Mouse (Mus musculus) heart, adult 2 months (tissue): Measurements from ENCODE around the gene Gm28041. TPM values are rescaled to one million over a fixed set of nuclear protein-coding genes. Genes with fewer than 3 reads are reported as not detected.
A peak's percentile ranks its signal among the peaks of the same experiment; 100 is the strongest.
"Not testable (repeated sequence)": the region's sequence is repeated elsewhere in the genome, so short reads cannot be mapped to it uniquely, and the experiment has no call there.

Source experiments
- DNase-seq, 2 experiments: peaks; one replicate each; pipeline ENCODE4 v3.0.0; 2021
- H3K27ac ChIP-seq: fragments of 200-600 bp; 2 replicates; pipeline ENCODE4 v1.8.1; 2022
- H3K27me3 ChIP-seq: fragments of 200-500 bp; 2 replicates; pipeline ENCODE4 v1.6.1; 2012; ENCODE audit warnings: mild to moderate bottlenecking, low read length, inconsistent platforms, mixed read lengths; ENCODE audit not compliant: control insufficient read depth, insufficient read depth
- H3K36me3 ChIP-seq: fragments of 200-500 bp; 2 replicates; pipeline ENCODE4 v1.6.1; 2012; ENCODE audit warnings: low read length, inconsistent platforms; ENCODE audit not compliant: control insufficient read depth, insufficient read depth
- H3K4me1 ChIP-seq: fragments of 200-500 bp; 2 replicates; pipeline ENCODE4 v1.6.1; 2011; ENCODE audit warnings: low read length; ENCODE audit not compliant: control insufficient read depth, insufficient read depth
- H3K4me3 ChIP-seq: fragments of 200-600 bp; 2 replicates; pipeline ENCODE4 v1.8.1; 2022
- H3K79me2 ChIP-seq: fragments of 200-500 bp; replicated peaks from 2 replicates; pipeline ENCODE4 v1.6.1; 2012; ENCODE audit warnings: mild to moderate bottlenecking, inconsistent platforms, low read length, moderate library complexity, mixed read lengths; ENCODE audit not compliant: control insufficient read depth, insufficient read depth
- H3K9ac ChIP-seq: fragments of 200-500 bp; 2 replicates; pipeline ENCODE4 v1.6.1; 2012; ENCODE audit warnings: low read depth, mild to moderate bottlenecking, control low read depth, inconsistent platforms, low read length, mixed read lengths
- CTCF ChIP-seq: fragments of 200-600 bp; IDR thresholded peaks from 2 replicates; pipeline ENCODE4 v1.8.1; 2022; ENCODE audit warnings: antibody characterized with exemption, mild to moderate bottlenecking, moderate library complexity
- EP300 ChIP-seq: fragments of 200-500 bp; IDR thresholded peaks from 2 replicates; pipeline ENCODE4 v1.6.1; 2011; ENCODE audit warnings: low read depth, low read length, control low read depth; ENCODE audit not compliant: insufficient read depth
- POLR2A ChIP-seq: fragments of 200-500 bp; IDR thresholded peaks from 2 replicates; pipeline ENCODE4 v1.6.1; 2011; ENCODE audit warnings: mild to moderate bottlenecking, low read depth, low read length, control low read depth; ENCODE audit not compliant: insufficient read depth
- WGBS: fragments of 180-500 bp; shearing (Covaris S2); methylation state at CpG from one replicate; pipeline ENCODE4 v1.1.7; 2018; 5-methylcytosine and 5-hydroxymethylcytosine counted together
- intact Hi-C: fragments of 180-260 bp; cut with DNase I; formaldehyde crosslinking; loops from one replicate; pipeline ENCODE4 v1.15.1; 2025
- polyA plus RNA-seq: library from polyadenylated mRNA; depleted of rRNA; stranded (reverse); fragments of >200 nt; gene quantifications from 2 replicates; pipeline ENCODE4 v1.2.3, GENCODE M21; 2012
- total RNA-seq, 2 experiments: library from RNA; stranded (reverse); gene quantifications; 2 replicates each; pipeline ENCODE4 v1.2.3; 2021

Gene Gm28041
- total and polyA plus RNA-seq, 3 experiments = 1.4 to 1.7 TPM; not detected in 1

DNA sequence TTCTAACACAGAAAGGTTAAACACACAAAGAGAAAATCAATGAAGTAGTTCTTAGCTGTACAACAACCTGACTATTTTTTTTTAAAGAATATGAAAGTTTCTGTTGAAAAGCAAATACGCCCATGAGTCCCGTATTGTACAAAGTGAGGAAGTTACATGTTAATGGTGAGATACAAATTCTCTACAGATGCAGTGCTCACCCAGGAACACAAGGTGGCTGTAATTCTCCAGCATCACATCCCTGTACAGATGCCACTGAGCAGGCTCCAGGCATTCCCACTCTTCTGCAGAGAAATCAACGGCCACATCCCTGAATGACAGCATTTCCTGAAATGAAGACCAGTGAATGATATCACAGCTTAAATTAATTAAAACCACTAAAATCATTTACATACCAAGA, 38.1 kb upstream of the Gm28041 start:
- WGBS = 45% methylated on average over 3 of the region's 3 CpGs
- intact Hi-C loops, H3K27ac ChIP-seq: not testable (repeated sequence)

DNA sequence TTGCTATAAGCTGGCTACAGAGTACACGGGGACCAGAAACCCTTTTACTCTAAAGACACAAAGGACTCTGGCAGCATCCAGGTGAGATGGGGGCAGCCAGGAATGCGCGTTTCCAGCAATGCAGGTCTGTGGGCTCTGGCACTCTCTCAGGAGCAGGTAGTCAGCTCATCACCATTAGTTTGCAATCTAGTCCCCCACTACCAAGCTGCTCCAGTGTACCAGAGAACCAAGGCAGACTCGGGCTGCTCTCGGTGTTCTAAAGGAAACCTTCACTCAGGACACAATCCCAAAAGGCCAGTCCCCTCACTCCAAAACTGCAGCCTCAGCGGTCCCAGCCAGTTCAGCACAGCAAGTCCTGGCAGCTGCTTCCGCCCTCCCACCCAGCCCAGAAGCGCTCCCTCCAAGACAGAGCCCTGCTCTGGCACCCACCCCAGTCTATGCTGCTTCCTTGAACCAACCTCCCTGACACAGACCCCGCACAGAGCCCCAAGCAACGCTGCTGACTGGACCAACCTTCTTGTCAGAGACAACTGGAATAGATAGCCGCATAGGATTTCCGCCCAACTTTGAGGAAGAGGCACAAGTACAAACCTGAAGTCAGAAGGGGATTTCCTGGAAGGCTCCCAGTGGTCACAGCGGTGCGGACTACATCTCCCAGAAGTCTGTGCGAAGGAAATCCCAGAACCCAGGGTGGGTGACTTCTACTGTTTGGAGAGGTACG, 23.8 kb upstream of the Gm28041 start, which contains the start of gene Zfp429:
TSS of gene Zfp429 (minus strand) at position 637 of the 721 bp plus-strand sequence.
- intact Hi-C loops = loop anchor here (5.0 kb wide), 2 partner anchors 207 to 227 kb away; partner anchors contain the start of genes Rsl1 and Zfp455
- Histone ChIP-seq H3K4me3 (peak within 1 kb of the TSS; percentile 57), H3K9ac (peak within 1 kb of the TSS; percentile 95), H3K27ac (peak within 1 kb of the TSS; percentile 49)
- H3K36me3 ChIP-seq, H3K27me3 ChIP-seq, H3K79me2 ChIP-seq, H3K4me1 ChIP-seq: not testable (repeated sequence)
- 3% methylated on average over 16 of the region's 16 CpGs for WGBS
- DNase-seq = peak; percentile 79 to 84
- TF ChIP-seq EP300 = 0 out of 2 replicates have a peak, but pooled peaks have one; percentile 20

More for the DNA sequence above, 38.1 kb upstream of the Gm28041 start:
- not testable (repeated sequence) for DNase-seq, H3K79me2 ChIP-seq, H3K9ac ChIP-seq, H3K36me3 ChIP-seq, H3K4me1 ChIP-seq, H3K27me3 ChIP-seq, H3K4me3 ChIP-seq
- TF ChIP-seq CTCF = peak; percentile 43

DNA sequence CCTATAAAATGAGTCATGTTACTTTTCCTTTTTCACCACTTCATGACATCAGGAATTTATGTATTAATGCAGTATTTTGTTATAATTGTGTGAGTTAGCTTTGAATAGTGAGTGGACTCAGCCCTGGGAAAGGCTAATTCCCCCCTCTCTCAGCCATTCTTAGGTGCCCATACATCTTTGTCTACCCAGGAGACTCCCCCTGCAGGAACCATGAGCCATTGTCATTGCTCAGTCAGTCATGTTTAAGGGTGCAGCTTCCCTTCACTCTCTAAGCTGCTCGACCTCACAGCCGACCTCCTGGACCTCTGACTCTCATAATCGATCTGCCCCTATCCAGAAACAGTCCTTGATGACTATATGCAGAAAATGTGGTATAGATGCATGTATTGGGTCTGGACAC, 722 bp upstream of the Gm28041 start:
- intact Hi-C loops = loop anchor here (2.0 to 10.0 kb wide), 2 partner anchors 15 to 441 kb away; partner anchors contain the start of genes Gm28044 and Zfp953
- WGBS = 82% methylated on average over 3 of the region's 3 CpGs
- H3K27ac ChIP-seq = not testable (repeated sequence)

DNA sequence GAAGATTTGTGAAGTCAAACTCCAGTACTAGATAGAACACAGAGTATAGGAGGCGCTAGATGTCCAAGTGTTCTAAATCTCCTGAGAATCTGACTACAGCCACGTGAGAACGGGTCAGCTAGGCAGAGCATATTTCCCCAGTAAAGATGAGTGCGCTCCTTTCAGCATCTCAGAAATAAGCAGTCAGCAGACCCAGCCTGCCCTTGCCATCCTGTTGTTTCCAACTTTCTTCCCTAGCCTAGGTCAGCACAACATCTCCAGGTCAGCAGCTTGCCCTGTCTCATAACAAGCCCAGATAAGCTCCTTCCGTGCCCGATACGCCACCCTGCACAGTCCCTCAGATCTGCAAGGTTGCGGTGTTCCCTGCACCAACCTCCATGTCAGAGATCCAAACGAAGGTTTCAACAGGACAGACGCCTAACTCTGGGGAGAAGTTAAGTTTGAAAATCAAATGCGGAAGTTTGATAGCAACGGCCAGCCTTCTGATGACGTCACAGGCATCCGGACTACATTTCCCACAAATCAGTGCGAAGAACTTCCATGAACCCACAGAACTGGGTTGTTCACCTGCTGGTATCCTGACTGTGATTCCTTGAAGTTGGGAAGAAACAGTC, 15.3 kb downstream of the Gm28041 start, which contains the start of the genes Gm28044 and Zfp953:
TSS of gene Gm28044 (minus strand) at position 406 of the 614 bp plus-strand sequence.
TSS of gene Zfp953 (minus strand) at position 475 of the 614 bp plus-strand sequence.
- Histone ChIP-seq H3K9ac (peak within 1 kb of the TSS; percentile 82), H3K4me1 (no peaks in the 10 kb centered on the region; the same call in 1 of the 2 replicates), H3K27ac (peak within 1 kb of the TSS; percentile 86), H3K27me3 (no peaks in the 10 kb centered on the region), H3K4me3 (peak within 1 kb of the TSS; percentile 81), H3K79me2 (peaks cover 2% of the 10 kb centered on the region; the same call in 1 of the 2 replicates), H3K36me3 (no peaks in the 10 kb centered on the region)
- intact Hi-C loops = loop anchor here (2.0 to 10.0 kb wide), 5 partner anchors 17 to 255 kb away; partner anchors contain the start of genes Gm26965, Gm28557, Zfp455 and Zfp595
- TF ChIP-seq CTCF = peak; percentile 41
- TF ChIP-seq EP300 = no peak
- TF ChIP-seq POLR2A = peak; percentile 69
- peak; percentile 90 to 94 for DNase-seq
- WGBS = under 1% methylated on average over 15 of the region's 15 CpGs

More for the DNA sequence above, 722 bp upstream of the Gm28041 start:
- H3K4me3 ChIP-seq, H3K4me1 ChIP-seq, H3K9ac ChIP-seq, H3K27me3 ChIP-seq, H3K36me3 ChIP-seq, DNase-seq, H3K79me2 ChIP-seq: not testable (repeated sequence)

GRCm38 (mm10) chr13:67351854-67352253, 23.7 kb downstream of the Gm28041 start:
- H3K79me2 ChIP-seq = no peaks in the 10 kb centered on the region
- no peak overlapping the region for H3K4me3 ChIP-seq
- no peak overlapping the region for H3K9ac ChIP-seq
- H3K4me1 ChIP-seq = no peaks in the 10 kb centered on the region
- H3K27ac ChIP-seq = no peak overlapping the region
- intact Hi-C loops = loop anchor here (2.0 kb wide), 1 partner anchor 221 kb away; no protein-coding TSS in a partner anchor
- no peaks in the 10 kb centered on the region for H3K36me3 ChIP-seq
- no peak for DNase-seq
- no peaks in the 10 kb centered on the region for H3K27me3 ChIP-seq
- TF ChIP-seq POLR2A (no peak), EP300 (no peak), CTCF (no peak)

- WGBS = 87% methylated on average over 2 of the region's 2 CpGs
- no peak overlapping the region for H3K27ac ChIP-seq
- H3K4me1 ChIP-seq = no peaks in the 10 kb centered on the region
- H3K4me3 ChIP-seq = no peak overlapping the region
- TF ChIP-seq POLR2A = no peak
- TF ChIP-seq CTCF = no peak
- no peak for TF ChIP-seq EP300
- no peaks in the 10 kb centered on the region for H3K79me2 ChIP-seq
- H3K27me3 ChIP-seq = no peaks in the 10 kb centered on the region
- no peaks in the 10 kb centered on the region for H3K36me3 ChIP-seq
- no peak overlapping the region for H3K9ac ChIP-seq
- no peak for DNase-seq
- intact Hi-C loops = no loop called here
Observed at GRCm38 (mm10) chr13:67343422-67343821, 32.1 kb downstream of the Gm28041 start.
